Mouse (Mus musculus): ENCODE results near the gene Nfkbie.

Gene Nfkbie

DNA sequence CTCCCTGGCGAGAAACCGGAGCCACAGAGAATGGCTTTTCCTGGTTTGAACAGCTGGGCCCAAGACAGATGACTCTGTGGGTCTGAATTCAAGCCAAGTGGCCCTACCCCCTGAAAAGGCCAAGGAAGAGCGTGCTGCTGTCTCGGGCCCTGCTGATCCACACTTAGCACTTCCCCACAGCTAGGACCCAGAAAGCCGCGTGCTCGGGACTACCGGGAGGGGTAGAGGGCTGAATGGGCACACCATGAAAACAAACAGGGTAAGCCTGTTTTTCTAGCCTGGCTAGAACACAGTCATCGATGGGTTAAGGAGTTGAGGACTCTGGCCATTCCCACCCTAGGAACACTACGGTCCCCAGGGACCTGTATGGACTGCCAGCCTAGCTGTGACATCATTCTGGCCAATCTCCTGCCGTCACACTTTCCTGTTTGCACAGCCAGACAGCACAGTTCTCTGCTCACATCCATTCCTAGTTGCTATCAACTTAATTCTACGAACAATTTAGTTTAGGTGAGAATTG is 25.5 kb downstream of the Nfkbie start:
- no peak for DNase-seq (ENCODE audit: low read depth, low spot score)

DNA sequence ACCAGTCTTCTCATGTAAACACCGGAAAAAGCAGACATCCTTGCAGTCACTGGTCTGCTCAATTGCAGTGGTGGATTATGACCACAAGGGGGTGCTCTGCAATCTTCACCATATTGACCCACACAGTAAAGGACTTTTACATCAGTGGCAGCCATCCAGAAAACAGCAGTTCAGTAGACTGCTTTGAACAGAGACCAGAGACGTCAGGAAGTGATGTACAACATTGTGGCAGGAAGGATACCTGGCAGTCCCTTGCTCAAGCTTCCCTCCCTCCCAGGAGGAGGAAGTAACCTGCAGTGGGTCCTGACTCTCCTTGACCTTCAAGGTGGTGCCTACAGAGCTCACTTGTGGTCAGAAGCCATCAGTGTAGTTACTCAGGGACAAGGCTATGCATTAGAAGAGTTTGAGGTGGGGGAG is 26.1 kb downstream of the Nfkbie start:
- peak; percentile 95 for DNase-seq (ENCODE audit: low read depth, low spot score)

DNA sequence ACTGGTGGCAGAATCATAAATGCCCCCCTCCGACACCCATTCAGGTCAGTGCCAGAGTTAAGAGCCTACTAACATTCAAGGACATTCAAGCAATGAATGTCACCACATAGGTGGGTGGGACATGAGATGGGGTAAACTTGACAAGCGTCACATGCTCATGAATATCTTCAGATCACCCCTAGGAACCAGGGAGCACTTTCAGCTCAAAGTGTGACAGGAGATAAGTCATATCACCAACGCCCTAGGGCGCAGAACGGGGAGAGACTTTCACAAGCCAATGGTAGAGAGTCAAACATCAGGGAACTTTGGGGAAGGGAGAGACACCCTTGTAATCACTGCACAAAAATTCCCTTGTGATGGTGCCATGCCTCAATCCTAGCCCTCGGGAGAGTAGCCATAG is 26.7 kb downstream of the Nfkbie start:
- no peak for DNase-seq (ENCODE audit: low read depth, low spot score)

DNA sequence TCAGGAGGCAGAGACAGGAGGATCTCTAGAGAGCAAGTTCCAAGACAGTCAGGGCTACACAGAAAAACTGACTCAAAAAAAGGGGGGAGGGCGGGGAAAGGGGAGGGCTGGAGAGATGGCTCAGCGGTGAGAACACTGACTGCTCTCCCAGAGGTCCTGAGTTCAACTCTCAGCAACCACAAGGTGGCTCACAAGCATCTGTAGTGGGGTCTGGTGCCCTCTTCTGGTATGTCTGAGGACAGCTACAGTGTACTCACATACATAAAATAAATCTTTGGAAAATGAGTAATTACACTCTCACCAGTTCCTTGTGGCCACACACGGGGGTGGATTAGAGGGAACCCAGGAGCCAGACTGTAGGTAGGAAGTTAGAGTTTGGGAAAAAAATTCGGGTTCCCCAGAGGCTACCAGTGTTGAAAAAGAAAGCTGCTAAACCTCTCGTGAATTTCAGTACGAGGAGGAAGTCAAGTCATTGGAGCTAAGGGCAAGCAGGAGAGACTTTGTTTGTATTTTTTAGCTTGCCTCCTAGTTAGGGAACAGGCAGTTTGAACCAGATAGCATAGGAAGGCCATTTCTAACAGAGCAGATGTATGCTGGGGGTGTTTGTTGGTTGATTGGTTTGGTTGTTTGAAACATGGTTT is 27.3 kb downstream of the Nfkbie start:
- DNase-seq (ENCODE audit: low read depth, low spot score) = no peak

DNA sequence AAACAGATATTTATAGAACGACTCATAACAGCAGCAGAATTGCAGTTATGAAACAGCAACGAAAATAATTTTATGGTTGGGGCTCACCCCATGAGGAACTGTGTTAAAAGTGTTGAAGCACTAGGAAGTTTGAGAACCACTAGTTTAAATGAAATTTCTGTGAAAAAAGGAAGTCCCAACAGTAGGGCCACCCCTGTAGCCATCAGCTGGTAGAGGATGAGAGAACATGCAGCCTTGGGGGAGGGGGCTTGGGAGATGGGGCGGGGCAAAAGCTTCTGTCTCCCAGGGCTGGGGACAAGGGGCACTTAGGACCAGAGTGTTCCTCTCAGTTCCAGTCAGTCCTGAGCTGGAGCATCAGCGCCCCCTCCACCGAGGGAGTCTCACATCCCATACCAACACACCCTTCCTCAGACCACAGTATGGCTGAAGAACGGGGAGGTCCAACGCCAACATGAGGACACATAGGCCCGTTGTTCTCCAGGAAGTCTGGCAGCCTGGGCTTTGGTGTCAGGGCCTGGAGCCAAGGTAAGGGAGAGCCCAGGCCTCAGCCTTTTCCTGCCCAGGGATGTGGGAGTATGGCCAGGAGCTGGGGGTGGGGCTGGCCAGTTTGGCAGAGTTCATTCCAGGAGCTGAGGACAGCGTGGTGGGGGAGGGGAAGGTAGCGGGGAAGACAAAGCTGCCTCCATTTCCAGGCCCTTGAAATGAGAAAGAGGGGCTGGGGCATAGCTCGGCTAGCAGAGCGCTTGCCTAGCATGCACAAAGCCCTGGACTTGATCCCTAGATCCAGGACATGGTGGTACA is 28.8 kb downstream of the Nfkbie start:
- DNase-seq (ENCODE audit: low read depth, low spot score) = peak; percentile 92

DNA sequence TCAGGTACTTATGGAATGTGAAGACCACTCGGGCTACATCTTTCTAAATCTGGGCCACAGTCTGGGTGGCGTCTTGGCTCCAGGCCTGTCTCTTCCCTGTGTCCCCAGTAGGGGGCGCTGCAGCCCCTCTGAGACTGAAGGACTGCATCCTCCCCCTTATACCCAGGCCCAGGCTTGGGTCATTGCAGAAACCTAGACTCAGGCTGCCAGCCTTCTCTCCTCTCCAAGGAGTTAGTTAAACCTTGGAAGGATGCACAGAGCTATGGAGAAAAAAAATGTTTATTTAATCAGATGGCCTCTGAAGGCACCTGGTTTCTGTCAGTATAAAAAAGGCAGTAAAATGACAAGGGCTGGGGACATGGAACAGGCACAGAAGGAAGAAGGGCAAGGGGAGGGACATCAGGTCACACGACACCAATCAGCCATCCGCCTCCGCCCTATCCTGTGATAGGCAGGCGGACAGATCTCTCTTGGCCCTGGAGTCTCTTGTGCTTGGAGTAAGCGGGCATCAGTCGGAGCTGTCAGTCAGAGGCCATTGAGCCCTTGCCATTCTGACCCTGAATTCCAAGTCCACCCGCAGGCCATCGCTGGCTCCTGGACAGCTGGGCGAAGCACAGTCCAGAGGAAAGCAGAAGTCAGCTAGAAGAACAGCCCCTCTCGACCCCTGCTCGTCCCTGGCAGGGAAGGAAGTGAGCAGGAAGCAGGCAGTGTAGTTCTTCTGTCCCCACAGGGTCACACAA is 29.6 kb downstream of the Nfkbie start:
- peak; percentile 85 for DNase-seq (ENCODE audit: low read depth, low spot score)

DNA sequence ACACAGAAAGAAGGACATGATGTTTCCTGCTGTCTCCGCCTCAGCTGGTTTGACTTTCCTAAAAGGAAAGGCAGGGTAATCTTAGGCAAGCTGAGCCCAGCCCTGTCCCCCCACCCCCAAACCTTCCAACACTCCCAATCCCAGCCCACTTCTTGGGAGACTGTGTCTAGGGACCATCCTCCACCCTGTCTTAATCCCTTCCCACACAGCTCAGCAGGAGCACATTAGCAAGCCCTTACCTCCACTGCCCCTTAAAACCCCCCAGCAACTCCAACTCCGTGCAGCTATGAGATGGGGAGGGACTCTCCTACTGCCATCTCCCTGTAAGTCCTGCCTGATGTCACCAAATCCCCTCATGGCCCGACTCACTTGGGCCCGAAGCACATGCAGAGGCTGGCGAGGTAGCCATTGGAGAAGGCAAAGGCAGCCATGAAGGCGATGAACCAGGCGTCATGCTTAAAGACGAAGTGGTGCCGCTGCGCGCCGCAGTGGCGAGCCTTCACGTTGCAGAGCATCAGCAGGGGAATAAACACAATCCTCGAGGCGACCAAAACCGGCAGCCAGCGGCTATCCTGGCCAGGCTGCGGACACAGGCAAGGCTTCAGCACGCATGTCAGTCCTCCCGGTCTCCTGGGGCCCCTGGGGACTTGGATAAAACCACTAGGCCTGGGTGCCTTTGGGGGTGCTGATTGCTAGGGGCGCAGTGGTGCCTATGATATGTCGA is 30.4 kb downstream of the Nfkbie start:
- no peak for DNase-seq (ENCODE audit: low read depth, low spot score)

DNA sequence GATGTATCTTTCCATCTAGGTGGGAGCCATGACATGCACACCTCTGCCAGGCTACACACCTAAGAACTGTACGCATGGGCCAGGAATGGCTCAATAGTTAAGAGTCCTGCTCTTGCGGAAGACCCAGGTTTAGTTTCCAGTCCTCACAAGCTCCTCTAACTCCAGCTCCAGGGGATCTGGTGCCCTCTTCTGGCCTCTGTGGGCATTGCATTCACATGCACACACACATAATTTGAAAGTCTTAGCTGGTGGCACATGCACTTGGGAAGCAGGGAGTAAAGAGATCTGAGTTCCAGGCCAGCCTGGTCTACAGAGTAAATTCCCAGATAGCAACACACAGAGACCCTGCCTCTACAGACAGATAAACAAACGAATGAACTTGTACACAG is 30.9 kb downstream of the Nfkbie start:
- DNase-seq (ENCODE audit: low read depth, low spot score) = peak; percentile 53

DNA sequence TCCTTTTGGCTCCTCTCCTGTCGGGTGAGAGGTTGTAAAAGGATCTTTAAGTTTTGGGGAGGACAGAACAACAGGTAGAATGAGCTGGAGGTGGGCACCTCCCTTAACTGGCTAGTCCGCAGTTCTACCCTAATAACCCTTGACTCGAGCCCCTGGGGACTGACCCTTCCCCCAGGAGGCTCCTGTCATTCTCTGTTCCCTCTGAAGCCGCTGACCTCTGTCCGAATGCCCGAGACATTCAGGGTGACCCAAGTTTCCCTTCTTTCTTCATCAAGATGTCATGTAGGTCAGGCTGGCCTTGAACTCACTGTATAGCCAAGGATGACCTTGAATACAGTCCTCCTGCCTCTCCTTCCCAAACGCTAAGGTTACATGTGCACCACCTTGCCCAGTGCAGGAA is 32.9 kb downstream of the Nfkbie start:
- no peak for DNase-seq (ENCODE audit: low read depth, low spot score)

DNA sequence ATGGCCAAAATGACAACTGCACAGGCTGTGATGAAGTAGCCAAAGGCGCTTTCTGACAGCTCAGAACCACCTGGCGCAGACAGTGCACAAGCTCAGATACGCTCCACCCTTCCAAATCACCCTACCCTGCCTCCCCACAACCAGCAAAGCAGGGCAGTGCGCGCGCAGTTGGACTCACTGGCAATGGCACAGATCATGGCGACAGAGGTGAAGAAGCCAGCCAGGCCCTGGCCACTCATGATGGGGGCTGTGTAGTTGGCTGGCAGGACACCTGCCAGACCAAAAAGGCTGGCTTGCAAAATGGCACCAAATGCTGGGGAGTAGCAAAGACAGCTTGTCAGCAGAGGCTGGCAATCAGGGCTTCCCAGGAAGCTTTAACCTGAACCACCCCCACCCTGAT is 33.7 kb downstream of the Nfkbie start:
- DNase-seq (ENCODE audit: low read depth, low spot score) = no peak

DNA sequence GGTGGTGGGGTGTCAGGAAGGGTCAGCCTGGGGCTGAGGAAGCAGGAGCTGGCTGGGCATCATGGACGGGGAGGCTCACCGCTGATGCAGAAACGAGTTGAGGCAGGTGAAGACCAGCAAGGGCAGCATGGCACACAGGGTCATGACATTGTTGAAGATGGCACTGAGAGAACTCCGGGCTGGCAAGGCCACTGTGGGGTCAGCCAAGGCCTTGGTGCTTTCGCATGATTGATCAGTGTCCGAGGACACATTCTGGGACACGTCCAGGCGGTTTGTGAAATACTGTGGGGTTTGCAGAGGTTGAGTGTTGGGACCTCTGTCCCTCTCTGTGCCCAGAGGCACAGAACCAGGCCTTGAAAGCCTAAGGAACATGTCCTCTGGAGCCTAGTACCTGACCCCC is 34.3 kb downstream of the Nfkbie start:
- no peak for DNase-seq (ENCODE audit: low read depth, low spot score)

DNA sequence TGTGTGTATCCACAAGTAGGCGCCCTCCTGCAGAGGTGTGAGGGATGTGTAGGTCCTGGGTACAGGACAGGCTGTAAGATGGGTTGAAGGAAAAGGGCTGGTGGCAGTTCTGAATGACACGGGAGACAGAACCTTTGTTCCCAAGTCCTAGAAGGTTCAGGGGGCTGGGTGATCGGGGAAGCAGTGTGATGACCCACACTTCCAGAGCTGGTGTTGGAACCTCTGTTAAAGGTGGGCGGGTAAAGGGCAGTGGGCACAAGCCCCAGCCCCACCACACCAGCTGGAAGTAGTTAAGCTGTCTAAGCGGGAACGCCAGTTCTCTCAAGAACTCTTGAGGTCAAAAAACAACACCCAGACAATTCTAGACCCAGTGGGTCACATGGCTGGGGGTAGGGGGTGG is 34.9 kb downstream of the Nfkbie start:
- no peak for DNase-seq (ENCODE audit: low read depth, low spot score)

DNA sequence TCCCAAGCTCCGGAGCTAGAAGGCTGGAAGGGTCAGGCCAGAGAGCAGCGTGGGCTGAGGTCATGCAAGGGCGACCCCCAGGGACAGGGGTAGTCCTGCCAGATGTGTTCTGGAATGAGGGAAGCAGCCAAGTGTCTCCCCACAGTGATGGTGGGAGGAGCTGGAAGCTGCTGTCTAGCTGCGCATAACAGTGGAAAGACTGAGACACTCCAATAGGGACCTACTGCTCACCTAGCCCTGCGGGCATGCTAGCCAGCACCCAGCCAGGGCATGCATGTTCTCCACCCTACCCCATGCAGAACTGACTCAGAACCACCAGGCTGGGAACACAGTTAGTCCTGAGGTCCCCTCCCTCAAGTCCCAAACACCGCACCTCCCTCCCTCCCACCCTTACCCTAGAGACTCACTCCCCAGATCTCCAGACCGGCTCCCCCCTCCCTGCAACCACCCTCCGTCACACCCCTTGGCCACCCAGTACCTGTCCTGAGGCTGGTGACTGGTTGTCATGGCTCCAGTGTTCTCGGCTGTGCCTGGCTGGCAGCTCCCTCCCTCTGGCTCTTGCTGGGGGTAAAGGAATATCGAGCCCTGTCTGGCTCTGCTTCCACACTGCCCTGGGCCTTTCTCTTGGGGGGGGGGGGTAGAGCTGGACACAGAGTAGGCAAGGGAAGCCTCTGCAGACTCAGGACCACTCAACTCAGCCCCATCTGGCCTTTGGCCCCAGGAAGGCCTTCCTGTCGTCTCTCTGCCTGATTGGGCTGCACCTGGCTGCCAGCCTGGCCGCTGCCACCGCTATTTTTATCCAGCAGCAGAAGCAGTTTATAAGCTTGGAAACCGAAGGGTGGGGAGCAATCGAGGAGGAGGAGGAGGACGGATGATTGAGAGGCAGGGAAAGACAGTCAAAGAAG is 36.5 kb downstream of the Nfkbie start:
- no peak for DNase-seq (ENCODE audit: low read depth, low spot score)

DNA sequence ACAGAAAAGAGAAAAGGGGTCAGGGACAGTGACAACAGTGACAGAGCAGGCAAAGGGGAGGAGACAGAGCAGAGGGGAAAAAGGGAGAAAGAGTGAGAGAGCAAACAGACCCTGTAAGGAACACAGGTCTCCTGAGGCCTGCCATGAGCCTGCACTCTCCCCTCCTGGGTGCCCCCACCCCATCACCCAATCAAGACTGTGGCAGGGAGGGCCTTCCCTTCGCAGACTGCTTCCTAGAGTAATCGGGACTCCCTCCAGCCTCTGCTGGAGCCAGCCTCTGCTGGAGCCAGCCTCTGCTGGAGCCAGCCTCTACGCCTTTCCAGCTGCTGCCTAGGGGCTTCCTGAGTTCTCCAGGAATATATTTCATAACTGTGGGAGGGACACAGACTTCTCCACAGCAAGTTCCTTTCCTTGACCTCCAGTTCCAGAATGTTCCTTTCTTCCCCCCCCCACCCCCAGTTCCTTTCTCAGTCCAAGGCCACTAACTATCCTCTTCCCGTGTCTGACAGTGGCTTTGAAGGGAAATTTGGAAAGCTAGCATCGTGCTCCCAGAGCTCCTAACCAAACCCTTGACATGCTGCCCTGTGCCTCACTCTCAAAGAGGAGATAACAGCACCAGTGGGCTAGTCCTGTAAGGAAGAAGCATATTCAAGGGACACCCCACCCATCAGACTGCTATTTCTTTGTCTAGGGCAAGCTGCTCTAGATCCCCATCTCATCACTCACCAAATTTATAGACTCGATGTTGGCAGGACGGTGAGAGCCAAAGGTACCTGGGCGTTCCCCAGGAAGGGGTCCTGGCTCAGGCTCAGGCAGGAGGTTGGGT is 37.3 kb downstream of the Nfkbie start:
- DNase-seq (ENCODE audit: low read depth, low spot score) = no peak

DNA sequence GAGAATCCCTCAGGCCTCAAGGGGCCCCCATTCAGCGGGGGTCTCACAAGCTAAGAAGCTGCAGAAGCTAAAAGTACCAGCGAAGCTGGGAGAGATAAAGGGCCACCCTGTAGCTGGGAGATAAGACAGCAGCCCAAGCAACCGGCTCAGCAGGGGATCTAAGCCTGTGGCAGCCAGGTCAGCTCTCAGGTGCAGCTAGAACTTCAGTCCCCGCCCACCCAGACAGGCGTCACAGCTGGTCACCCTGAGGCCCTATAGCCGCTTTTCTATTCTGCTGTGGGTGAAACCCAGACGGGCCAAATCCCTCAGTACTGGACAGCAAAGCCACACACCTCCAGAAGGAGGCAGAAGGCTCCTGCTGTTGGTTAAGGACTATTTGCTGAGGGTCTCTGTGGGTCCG is 38.0 kb downstream of the Nfkbie start:
- no peak for DNase-seq (ENCODE audit: low read depth, low spot score)

DNA sequence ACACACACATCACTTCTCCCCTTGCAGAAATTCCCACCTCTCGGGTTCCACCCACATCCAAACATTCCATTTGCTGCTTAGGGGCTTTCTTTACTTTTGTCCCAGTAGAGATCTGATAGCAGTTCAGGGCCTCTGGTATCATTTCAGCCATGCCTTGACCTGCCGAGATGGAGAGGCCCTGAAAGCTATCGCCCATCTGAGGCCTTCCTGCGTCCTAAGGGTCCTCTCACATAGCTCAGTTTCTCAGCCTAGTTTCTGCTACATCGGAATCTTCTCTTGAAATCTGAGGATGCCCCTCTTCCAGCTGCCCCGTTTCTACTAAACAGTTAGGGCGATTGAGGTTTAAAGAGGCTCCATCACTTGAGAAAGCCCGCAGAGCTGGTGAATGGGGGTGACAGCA is 38.7 kb downstream of the Nfkbie start:
- no peak for DNase-seq (ENCODE audit: low read depth, low spot score)

DNA sequence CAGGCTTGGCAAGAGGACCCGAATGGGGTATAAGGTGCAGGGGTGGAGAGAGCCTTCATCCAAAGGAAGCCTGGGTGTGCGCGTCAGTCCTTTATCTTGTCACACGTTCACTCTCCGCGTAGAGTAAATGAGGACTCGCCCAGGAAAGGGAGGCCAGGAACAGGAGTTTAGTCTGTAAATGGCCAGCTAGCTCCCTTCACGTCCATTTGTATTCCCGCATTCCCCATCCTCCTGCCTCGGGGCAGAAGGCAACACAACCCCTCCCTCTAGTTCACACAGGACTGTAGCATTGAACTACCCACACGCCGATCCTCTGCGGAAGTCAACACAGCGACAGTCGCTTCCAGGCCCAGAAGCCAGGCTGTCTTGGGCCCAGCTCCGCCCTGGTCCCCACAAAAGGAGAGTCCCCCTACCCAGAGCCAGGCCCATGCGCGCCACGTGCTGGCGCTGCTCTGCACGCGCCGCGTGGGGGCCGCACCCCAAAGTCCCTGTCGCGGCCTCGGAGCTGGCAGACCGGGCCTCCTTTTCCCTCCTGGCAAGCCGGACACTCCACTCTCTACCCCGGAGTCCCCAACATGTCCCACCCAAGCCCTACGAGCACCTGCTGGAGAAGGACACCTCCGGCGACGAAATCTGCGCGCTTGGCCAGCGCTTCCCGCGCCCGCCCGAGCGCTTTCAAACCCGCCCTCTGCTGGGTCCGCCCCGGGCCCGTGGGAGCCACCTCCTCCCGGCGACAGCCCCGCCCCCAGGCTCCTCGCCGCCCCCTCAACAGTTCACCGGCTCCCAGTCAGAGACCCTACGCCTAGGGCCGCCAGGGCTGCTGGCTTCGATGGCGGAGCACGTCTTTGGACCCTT is 39.6 kb downstream of the Nfkbie start:
- peak; percentile 49 for DNase-seq (ENCODE audit: low read depth, low spot score)

DNA sequence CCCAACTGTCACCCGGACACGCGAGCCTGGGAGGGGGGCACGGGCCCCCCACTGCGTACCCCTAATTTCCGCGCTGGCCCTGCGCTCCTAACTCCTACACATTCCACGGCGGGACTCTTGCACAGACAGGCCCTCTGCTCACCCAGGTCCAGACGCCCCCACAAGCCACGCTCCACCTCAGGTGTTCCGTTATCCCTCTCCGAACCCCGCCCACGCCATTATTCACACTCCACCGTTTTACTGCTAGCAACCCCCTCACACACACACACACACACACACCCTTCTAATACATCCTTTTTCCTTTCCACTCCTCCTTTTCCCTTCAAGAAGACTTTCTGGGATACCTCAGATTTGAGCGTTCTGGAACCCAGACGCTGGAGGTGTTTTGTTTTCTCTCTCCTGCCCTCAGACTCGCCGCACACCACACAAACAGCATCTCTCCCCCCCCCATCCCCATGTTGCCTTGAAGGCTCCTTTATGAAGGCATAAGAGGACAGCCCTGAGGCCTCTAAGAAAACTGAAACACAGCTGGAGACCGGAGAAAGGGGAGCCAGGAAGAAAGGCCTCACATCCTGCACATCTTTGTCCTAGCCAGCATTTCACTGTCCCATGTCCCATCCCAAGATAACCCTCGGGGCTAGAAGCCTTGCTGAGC is 40.4 kb downstream of the Nfkbie start:
- peak; percentile 48 for DNase-seq (ENCODE audit: low read depth, low spot score)

Data from 3T3-L1 (cell line).